Mouse (Mus musculus): ENCODE results near the gene Trim56.

- no peak for TF ChIP-seq CTCF (IDR thresholded peaks at IDR 0.05; ENCODE audit: control insufficient read depth, insufficient read depth, insufficient read length)
- no peak for TF ChIP-seq MYOD1 (IDR thresholded peaks at IDR 0.05; ENCODE audit: control insufficient read depth, insufficient read length, low read depth)
These were observed 45.0 kb downstream of the Trim56 start for GRCm38 (mm10) chr5:137070881-137071605.
